Mouse (Mus musculus) gastrocnemius, postnatal 14 days (tissue): ENCODE data around the gene Anxa7. TPM values are rescaled to one million over a fixed set of nuclear protein-coding genes. Genes with fewer than 3 reads are reported as not detected.

Experiments used
- DNase-seq: peaks from one replicate; pipeline ENCODE4 v3.0.0; 2021; ENCODE audit warnings: mixed read lengths
- intact Hi-C: fragments of 180-260 bp; cut with DNase I; formaldehyde crosslinking; loops from one replicate; pipeline ENCODE4 v1.15.1; 2025; ENCODE audit warnings: low total_unique reads
- long read RNA-seq, 2 experiments: library from polyadenylated mRNA; stranded (forward); transcript quantifications; one replicate each; pipeline ENCODE4 v2.0.0; 2021
- total RNA-seq, 2 experiments: library from RNA; stranded (reverse); gene quantifications; 2 replicates each; pipeline ENCODE4 v1.2.3; 2021

Anxa7 gene
- total RNA-seq: 10 to 100 TPM; 26.2 TPM
- long read RNA-seq, experiment 1, transcript Anxa7-201 (13 exons, 2,851 nt): minor isoform, 10 of 33 reads
- long read RNA-seq, experiment 1, transcript Anxa7-202 (14 exons, 2,904 nt): major isoform, 13 of 33 reads
- long read RNA-seq, experiment 1, partial matches to known transcripts: 3 of 33 reads
- long read RNA-seq, experiment 1, other reads (novel, unspliced or antisense): 7 of 33 reads
- long read RNA-seq, experiment 2, transcript Anxa7-201 (13 exons, 2,851 nt): minor isoform, 11 of 33 reads
- long read RNA-seq, experiment 2, transcript Anxa7-202 (14 exons, 2,904 nt): major isoform, 16 of 33 reads
- long read RNA-seq, experiment 2, partial matches to known transcripts: 2 of 33 reads
- long read RNA-seq, experiment 2, other reads (novel, unspliced or antisense): 4 of 33 reads

DNA sequence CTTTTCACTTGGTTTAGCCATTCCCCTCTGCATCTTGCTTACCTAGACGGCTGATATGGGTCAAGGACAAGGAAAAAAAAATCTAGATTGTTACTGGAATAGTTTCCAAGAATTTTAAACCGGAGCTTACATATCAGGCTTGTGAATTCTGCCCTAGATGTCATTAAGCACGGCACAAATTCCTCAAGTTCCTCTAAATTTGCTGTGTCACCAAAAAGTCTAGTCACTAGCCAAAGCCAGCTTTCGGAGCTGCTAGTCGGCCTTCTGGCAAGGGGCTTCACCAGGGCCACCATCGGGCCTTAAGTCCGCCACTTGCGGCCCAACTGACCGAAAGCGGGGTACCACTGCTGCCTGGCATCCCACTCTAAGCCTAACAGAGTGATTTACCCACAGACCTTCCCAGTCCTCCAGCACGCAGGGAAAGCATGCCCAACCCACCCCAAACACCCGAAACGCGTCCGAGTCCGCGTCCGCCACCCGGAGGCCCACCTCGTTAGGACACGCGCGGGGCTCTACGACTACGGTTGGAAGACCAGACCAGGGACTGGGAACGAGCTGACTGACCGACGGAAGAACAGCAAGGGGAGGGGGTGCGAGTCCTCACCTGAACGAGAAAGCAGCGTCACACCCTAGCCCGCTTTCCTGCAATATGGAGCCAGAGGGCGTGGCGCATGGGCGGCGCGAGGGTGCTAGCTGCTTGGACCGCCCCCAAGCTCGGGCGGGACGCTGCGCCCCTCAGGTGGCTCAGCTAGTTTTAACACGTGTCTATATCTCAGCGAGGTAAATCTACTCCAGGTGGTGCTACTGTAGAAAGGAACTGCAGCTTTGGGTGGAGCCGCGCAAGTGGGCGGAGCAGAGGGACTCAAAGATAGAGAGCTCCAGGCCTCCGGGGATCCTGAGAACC is at the start of gene Anxa7:
Gene Anxa7, minus strand, starts transcription at position 843 of the 904 bp plus-strand sequence.
- intact Hi-C loops: no loop called here
- peak; percentile 59 for DNase-seq

DNA sequence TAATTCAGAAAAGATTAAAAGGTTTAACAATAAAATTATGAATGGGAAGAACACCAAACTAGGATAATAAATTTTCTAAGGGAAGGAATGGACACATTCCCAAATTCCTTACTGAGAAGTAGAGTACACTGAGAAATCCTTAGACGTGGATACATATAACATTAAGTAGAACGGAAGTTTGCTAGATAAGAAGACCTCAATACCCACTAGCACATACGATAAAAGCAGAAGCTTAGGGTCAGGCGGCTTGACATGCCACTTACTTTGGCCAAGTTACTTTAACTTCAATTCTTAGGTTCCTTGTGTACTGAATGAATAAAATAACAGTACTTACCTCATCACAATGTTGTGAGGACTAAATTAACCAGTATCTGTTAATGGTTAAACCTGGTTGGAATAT is 49.7 kb upstream of the Anxa7 start:
- intact Hi-C loops: no loop called here
- no peak for DNase-seq

DNA sequence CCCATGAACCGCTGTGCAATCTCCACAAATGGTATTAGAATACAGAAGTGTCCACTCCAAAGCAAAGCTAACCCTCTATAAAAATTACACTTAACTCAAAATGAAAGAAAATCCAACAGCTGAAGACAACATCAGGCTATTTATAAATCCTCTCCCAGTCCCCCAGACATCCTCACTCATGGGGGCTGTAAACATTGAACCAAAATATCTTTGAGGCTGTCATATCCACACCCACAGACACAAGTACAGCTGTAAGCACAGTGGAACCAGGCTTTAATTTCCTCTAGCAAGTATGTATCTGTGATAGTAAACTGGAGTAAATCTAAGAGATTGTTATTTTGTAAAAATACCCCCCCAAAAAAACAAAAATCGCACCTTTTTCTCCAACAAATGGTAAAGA is 40.2 kb upstream of the Anxa7 start:
- intact Hi-C loops: no loop called here
- no peak for DNase-seq

DNA sequence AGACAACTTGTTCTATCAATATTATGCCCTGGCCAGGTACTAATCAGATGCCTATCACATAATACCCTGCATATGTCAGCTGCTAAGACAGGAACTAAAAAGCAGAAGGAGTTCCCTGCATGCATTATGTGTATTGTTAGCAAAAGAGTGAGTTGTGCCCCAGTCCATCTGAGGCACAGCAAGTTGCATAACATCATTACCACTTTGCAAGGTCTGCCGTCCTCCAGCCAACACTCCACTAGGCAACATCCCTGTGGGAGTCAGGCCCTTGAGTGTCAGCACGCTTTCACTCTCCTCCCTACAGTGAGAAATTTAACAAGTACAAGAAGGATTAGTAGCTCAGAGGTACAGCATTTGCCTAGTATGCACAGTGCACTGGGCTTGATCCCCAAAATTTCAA is 28.5 kb upstream of the Anxa7 start:
- intact Hi-C loops: no loop called here

DNA sequence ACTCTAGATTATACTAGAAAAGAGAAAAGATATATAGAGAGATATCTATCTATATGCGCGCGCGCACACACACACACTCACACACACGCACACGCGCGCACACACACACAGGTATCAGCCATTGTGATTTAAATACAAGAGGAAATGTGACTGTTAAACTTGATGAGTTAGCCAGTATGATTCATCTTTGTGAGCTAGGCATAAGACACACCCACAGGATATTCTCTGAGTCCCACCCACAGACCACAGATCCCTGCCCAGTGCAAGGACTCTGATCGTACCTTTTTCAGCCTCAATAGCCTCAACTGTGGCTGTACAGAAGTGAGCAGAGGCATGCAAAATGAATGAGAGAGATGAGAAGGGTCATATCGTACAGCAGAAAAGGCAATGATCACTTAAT is 23.0 kb upstream of the Anxa7 start:
- no peak for DNase-seq
- intact Hi-C loops: no loop called here

More for the DNA sequence above, 28.5 kb upstream of the Anxa7 start:
- DNase-seq: no peak

DNA sequence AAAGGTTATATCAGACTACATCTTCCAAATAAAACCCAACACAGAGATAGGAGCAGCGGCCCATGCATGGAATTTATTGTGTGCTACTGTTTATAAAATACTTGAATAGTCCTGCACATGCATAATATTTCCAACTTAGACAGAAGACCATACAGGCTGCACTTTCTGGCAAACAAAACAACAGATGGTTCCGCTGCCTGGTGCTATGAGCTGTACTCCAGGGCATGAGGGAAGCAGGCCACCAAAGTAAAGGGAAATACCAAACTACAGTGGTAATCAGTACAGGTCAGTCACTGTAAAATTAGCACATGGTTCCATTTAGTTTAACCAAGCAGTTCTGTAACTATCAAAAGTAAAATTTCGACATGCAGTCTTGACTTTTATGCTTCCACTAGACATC is 20.0 kb upstream of the Anxa7 start:
- no peak for DNase-seq
- intact Hi-C loops: no loop called here

DNA sequence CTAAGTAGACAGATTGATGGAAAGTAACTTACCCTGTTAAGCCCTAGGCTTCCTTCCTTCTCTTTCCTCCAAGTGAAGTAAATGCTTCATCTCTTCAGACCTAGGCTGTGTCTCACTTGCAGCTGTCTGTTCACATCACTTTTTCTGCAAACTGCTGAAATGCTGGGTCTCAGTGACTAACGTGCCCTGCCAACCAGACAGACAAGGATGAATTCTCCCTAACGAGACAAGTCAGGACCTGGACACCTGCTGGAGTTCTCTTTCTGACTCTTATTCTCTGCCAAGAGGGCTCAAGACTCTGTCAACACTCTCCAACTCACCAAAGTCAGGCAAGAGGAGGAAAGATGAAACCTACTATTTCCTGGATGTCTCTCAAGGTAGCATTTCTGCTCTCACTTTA is 16.7 kb upstream of the Anxa7 start, which contains the start of gene Mss51:
Gene Mss51, minus strand, starts transcription at position 299 of the 400 bp plus-strand sequence.
- DNase-seq: no peak

DNA sequence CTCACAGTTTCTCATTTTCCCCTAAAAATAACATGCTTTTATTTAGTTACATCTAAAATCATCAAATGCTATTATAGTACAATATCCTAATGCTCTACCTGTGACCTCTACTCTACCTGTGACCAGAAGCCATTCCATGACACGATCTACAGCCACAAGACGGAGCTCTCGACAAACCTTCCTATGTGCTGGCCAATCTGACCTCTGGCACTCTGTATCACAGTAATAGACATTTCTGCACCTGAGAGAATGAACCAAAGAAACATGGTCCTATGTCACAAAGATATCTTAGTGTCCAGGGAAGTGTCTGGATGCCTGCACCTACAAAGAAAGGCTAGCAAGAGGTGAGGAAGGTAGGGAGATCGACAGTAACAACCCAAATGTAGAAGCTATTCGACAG is 6.1 kb upstream of the Anxa7 start:
- DNase-seq: no peak
- intact Hi-C loops: no loop called here

More for the DNA sequence above, 16.7 kb upstream of the Anxa7 start, which contains the start of gene Mss51:
- intact Hi-C loops: no loop called here

DNA sequence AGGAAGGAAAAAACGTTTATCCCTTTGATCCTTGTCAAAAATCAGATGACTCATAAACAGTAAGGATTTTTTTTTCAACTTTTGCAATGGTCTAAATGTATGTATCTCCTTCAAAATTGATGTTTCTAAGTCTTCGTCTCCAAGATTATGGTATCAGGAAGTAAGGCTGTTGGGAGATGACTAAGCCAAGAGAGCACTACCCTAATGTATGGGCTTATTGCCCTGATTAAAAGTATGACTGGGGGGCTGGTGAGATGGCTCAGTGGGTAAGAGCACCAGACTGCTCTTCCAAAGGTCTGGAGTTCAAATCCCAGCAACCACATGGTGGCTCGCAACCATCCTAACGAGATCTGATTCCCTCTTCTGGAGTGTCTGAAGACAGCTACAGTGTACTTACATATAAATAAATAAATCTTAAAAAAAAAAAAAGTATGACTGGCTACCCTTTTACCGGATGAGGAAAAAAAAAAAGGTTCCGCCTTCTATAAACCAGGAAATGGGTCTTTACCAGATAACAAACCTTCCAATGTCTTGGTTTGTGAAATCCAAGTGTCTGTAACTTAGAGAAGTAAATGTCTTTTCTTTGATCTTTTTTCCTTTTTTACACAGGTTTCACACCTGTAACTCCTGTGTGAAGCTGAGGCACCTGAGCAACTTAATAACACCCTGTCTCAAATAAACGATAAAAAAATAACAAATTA is 2.3 kb upstream of the Anxa7 start:
- intact Hi-C loops: no loop called here
- DNase-seq: no peak

DNA sequence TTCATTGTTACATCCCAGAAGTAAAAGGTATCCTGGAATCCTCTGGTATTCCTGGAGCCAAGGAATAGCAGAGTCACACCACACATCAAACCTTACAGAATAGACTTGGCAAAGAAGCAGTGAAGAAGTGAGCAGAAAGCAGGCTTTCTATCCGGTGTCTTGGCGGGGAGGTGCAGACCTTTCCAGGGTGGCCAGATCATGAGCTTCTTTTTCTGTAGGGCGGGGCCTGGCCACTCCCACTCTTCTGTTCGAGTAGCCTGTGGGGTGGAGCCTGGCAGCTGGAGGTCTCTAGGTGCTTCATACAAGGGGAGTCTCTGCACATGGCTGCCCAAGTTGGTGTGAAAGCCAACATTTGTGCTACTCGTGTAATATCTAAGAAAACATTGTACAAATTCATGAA is 1.3 kb upstream of the Anxa7 start:
- no peak for DNase-seq
- intact Hi-C loops: no loop called here

DNA sequence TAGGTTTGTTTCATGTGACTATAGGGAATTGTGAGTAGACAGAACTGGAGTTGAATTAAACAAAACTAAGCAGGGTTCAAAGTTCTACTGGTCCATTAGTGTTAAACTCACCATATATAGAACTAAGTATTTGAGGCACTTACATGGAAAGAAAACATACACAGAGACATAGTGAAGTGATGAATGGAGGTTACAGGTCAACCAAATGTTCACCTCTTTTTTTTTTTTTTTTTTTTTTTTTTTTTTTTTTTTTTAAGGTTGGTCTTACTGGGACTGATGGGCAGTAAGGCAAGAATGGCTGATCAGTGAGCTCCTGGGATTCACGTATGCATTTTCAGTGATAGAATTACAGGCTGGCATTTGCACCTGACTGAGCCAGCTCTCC is 254 bp upstream of the Anxa7 start:
- DNase-seq: no peak
- intact Hi-C loops: no loop called here

DNA sequence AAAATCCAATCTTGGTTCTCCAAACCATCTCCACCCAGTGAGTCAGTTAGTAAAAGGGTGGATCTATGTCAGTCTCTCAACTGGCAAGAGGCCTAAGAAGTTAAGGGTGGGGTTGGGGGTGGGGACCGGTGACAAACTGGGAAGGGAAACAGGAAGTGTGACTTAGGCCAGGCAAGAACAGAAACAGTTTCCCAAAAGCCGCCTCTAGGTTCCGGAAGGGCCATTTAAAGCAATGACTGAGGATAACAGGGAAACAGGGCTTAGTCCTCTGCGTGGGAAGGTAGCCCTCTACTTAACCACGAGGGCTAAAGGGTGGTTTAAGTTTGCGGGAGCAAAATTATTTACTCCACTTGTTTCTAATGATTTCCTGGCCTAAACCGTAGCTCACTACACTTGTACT is 1.1 kb downstream of the Anxa7 start:
- DNase-seq: peak; percentile 34
- intact Hi-C loops: no loop called here

DNA sequence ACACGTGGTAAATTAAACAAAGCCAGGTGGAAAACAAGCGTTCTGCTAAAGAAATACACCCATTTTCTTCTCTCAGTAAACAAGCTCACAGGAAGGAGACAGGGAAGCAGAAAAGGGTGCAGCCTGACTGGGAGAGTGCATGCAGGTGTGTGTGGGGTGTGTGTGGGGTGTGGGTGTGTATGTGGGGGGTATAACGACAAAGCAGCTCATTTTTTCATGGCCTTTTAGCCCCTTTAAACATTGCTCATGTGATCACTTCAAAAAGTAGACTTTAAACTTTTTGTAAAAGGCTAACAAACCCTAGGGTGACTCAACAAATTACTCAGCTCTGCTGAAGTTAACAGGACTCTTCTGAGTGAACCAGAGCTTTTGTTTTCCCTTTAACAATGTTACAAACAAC is 1.5 kb downstream of the Anxa7 start:
- intact Hi-C loops: no loop called here
- no peak for DNase-seq

DNA sequence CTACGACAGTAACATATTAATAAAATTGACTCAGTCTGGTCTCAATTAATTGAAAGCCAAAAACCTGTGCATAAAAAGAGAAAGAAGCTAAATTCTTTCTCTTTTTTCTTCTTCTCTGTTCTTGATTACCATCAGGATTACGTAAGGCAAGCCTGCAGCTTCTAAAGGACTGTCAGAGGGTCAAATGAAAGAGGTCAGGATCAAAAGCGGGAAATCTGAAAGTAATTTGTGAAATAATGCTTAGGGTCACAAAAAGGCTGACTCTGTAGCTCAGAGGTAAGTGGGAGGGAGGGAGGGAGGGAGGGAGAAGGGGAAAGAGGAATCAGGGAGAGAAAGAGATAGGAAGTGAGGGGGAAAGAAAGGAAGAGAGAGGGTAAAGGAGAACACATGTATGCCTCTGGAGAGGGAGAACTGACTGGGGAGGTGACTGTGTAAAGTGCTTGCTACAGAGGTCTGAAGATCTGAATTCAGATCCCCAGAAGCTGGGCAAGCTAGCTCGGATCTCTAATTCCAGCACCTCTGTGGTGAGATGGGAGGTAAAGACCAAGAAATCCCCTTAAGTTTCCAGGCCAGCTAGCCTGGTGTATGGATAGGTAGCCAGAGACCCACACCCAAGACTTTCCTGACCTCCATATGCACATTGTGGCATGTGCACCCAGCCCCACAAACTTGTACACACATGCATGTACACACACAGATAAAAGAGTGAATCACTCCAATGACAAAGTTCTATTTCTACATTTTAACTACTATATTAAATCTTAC is 2.5 kb downstream of the Anxa7 start:
- DNase-seq: no peak
- intact Hi-C loops: no loop called here

DNA sequence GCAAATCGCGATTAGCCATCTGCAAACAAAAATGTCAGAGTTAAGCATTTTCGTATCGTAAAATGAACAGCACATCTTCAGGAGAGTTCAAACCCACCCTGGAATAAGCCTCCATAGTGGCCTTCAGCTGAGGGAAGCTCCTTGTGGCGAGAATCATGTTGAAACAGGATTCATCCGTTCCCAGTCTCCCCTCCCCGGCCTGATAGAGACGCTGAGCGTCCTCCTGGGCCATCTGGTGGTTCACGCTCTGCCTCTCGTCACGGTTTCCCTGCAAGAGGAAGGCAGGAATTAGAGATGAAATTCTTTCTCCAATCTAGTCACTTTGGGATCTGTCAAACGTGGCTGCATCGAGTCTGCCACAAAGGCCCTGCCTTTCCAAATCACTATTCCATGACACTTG is 19.7 kb downstream of the Anxa7 start:
- DNase-seq: no peak
- intact Hi-C loops: no loop called here

DNA sequence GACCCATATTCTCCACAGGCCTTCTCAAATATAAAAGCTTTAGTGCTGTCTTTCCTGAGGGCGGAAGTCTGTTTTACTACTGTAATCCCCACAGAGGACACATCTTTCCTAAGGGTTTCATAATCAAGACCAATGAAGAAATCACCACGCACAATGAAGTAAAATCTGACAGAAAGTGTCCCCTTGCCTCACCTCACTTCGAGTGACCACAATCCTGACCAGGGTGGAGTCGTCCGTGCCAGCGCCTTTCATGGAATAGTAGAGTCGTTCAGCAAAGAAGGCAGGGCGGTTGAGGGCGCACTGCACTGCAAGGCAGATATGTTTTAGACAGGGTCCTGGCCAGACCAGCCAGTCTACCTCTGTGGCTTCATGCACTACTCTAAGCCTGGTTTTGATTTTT is 21.6 kb downstream of the Anxa7 start:
- DNase-seq: no peak
- intact Hi-C loops: no loop called here

DNA sequence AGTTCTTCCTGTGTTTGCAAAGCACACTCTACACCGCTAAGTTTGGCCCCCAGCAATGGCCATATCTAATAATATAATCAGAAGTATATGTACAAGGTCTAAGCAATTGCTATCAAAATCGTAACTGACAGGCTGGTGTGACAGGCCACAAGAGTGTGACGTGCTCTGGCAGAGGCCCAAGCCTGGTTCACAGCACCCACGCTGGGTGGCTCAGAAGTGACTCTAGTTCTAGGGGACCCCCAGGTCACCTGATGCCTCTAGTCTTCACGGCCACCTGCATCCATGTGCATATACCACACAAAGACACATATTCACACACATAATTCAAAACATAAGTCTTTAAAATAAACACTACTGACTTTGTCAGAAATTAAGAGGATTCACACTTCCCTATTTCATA is 27.0 kb downstream of the Anxa7 start:
- DNase-seq: no peak
- intact Hi-C loops: no loop called here

DNA sequence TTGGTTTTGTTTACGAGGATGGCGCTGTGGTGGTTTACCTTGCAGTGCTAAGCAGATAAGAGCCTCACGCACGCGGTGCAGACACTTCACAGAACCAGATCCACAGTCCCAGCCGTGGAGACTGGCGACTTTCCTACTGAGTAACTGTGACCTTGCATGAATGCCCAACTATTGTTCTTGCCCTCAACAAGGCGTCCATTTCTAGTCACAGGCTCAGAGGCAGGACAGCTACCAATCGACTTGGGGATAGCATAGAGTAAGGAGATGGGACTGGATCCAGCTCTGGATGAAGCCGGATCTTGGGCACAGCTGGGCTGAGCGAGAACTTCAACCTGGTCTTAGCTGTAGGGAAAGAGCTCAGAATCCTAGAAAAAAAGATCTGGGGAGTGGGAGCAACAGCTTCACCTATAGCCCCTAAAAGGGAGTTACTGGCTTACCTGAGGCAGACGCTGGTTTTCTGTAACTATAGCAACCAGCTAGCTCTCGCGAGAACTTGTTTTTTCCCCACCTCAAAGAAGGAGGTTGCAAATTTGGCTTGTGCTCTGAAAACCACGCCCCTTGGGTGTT is 28.1 kb downstream of the Anxa7 start, which contains the start of gene Cfap70:
Gene Cfap70, minus strand, starts transcription at position 462 of the 567 bp plus-strand sequence.
- intact Hi-C loops: no loop called here
- peak; percentile 39 for DNase-seq

DNA sequence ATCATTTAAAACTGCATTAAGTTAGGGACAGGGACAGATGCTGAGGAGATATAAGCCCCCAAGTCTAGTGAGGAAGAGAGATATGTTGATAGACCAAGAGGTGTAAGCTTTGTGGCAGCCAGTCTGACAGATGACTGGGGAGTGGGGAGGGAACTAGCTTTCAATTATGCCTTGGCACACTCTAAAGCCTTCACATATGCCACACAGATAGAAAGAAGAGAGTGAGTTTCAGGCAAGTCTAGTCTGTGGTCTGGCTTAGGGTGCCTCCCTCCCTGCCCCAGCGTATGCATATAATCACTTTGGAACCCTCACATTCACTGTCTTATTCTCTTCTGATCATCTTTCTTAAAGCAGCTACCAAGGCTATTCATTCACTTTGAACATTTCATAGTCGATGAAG is 28.6 kb downstream of the Anxa7 start:
- intact Hi-C loops: no loop called here
- no peak for DNase-seq
